Mouse (Mus musculus): ENCODE data around the gene Clec4a2. TPM values are rescaled to one million over a fixed set of nuclear protein-coding genes. Genes with fewer than 3 reads are reported as not detected.
"Not testable (repeated sequence)": the region's sequence is repeated elsewhere in the genome, so short reads cannot be mapped to it uniquely, and the experiment has no call there.

Clec4a2 gene
- polyA plus RNA-seq, 1 experiment from 2014 or later = 2.9 TPM

DNA sequence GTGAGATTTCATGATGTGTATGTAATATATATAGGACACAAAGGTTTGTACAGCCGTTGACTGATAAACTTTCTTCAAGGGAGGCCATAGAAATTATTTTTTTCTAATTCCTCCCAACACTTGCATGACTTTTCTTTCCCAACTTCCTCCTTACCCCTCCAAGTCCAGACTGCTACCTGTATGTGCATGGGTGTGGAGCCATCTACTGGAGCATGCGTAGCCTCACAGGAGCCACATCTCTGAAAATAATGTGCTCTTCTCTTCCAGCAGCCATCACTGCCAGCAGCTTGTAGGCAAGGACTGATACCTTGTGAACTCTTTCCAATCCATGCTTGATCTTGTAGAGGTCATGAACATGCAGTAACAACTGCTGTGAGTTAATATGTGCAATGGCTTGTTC is 78.6 kb downstream of the Clec4a2 start:
- H3K4me2 ChIP-seq (replicated peaks); H3K4me3 ChIP-seq (replicated peaks; ENCODE audit: low read length); H3K9me3 ChIP-seq (ENCODE audit: control insufficient read depth, low read length); ATAC-seq (ENCODE audit: low FRiP score); H3K27me3 ChIP-seq (ENCODE audit: control insufficient read depth, insufficient read depth, low read length); H3K36me3 ChIP-seq (replicated peaks; ENCODE audit: control insufficient read depth, insufficient read depth); DNase-seq (ENCODE audit: low spot score); H3K4me1 ChIP-seq (replicated peaks; ENCODE audit: control insufficient read depth, insufficient read depth, low read length); H3K27ac ChIP-seq; H3K9ac ChIP-seq: not testable (repeated sequence)
- 87% methylated on average over 2 of the region's 2 CpGs for WGBS

Other genes with a start within 250 kb of the Clec4a2 start
- 153 and 172 TPM in 2 replicates for gene Necap1, start 232.0 kb upstream of the Clec4a2 start, polyA plus RNA-seq (2014; fragmentation: Nextera tagmentation; extraction: Ambion mirVana)
- 1.5 and 2.4 TPM in 2 replicates for gene Clec4a1, start 184.6 kb upstream of the Clec4a2 start, polyA plus RNA-seq (2014; fragmentation: Nextera tagmentation; extraction: Ambion mirVana)
- gene Clec4a3, start 153.9 kb upstream of the Clec4a2 start, polyA plus RNA-seq (2014; fragmentation: Nextera tagmentation; extraction: Ambion mirVana) = 0.83 and 0.99 TPM in 2 replicates
- not detected in 2 replicates for gene Clec4a4, start 116.1 kb upstream of the Clec4a2 start, polyA plus RNA-seq (2014; fragmentation: Nextera tagmentation; extraction: Ambion mirVana)
- not detected in 2 replicates for gene Clec4b1, start 56.5 kb upstream of the Clec4a2 start, polyA plus RNA-seq (2014; fragmentation: Nextera tagmentation; extraction: Ambion mirVana)
- not detected in 2 replicates for gene Clec4b2, start 66.5 kb downstream of the Clec4a2 start, polyA plus RNA-seq (2014; fragmentation: Nextera tagmentation; extraction: Ambion mirVana)
- 1.0 and 1.3 TPM in 2 replicates for gene Clec4n, start 123.4 kb downstream of the Clec4a2 start, polyA plus RNA-seq (2014; fragmentation: Nextera tagmentation; extraction: Ambion mirVana)
- 0.21 TPM in 1 of 2 replicates, not detected in the other for gene Clec4d, start 155.7 kb downstream of the Clec4a2 start, polyA plus RNA-seq (2014; fragmentation: Nextera tagmentation; extraction: Ambion mirVana)
- gene Clec4e, start 183.4 kb downstream of the Clec4a2 start, polyA plus RNA-seq (2014; fragmentation: Nextera tagmentation; extraction: Ambion mirVana) = 0.12 TPM in 1 of 2 replicates, not detected in the other
- gene Vmn2r19, start 201.9 kb downstream of the Clec4a2 start, polyA plus RNA-seq (2014; fragmentation: Nextera tagmentation; extraction: Ambion mirVana) = not detected in 2 replicates

Data from hindbrain, embryonic 14.5 days (tissue).